Mouse (Mus musculus): ENCODE results near the gene Gtf2i. TPM values are rescaled to one million over a fixed set of nuclear protein-coding genes. Genes with fewer than 3 reads are reported as not detected.
A peak's percentile ranks its signal among the peaks of the same experiment; 100 is the strongest.

Gtf2i gene
- polyA plus RNA-seq, 1 experiment from 2014 or later: 225 TPM

GRCm38 (mm10) chr5:134321699-134322098 lies 7.1 kb upstream of the Gtf2i start:
- H3K4me2 ChIP-seq: no peak overlapping the region
- H3K27ac ChIP-seq: peak overlapping the region; percentile 66; the same call in 1 of the 2 replicates
- no peak overlapping the region for H3K4me3 ChIP-seq
- H3K27me3 ChIP-seq: no peaks in the 10 kb centered on the region
- H3K9ac ChIP-seq: no peak overlapping the region
- H3K36me3 ChIP-seq: no peaks in the 10 kb centered on the region
- H3K9me3 ChIP-seq: no peaks in the 10 kb centered on the region
- WGBS: 45% methylated on average over 7 of the region's 7 CpGs
- ATAC-seq (ENCODE audit: insufficient number of reproducible peaks, insufficient read depth, low FRiP score, low TSS enrichment, low read depth): no peak
- H3K4me1 ChIP-seq: peaks cover 17% of the 10 kb centered on the region

GRCm38 (mm10) chr5:134318903-134319302 lies 4.3 kb upstream of the Gtf2i start:
- Histone ChIP-seq H3K36me3 (no peaks in the 10 kb centered on the region), H3K27me3 (no peaks in the 10 kb centered on the region), H3K27ac (no peak overlapping the region), H3K4me1 (peaks cover 24% of the 10 kb centered on the region), H3K9me3 (no peaks in the 10 kb centered on the region), H3K4me2 (no peak overlapping the region), H3K9ac (no peak overlapping the region), H3K4me3 (no peak overlapping the region)
- 73% methylated on average over 6 of the region's 6 CpGs for WGBS
- ATAC-seq (ENCODE audit: insufficient number of reproducible peaks, insufficient read depth, low FRiP score, low TSS enrichment, low read depth): no peak

- WGBS: 47% methylated on average over 7 of the region's 7 CpGs
- no peaks in the 10 kb centered on the region for H3K36me3 ChIP-seq
- no peaks in the 10 kb centered on the region for H3K9me3 ChIP-seq
- no peak for ATAC-seq (ENCODE audit: insufficient number of reproducible peaks, insufficient read depth, low FRiP score, low TSS enrichment, low read depth)
- peak overlapping the region; percentile 74; the same call in 1 of the 2 replicates for H3K4me2 ChIP-seq
- H3K9ac ChIP-seq: peak overlapping the region; percentile 80; the same call in 1 of the 2 replicates
- peak overlapping the region; percentile 100 for H3K27ac ChIP-seq
- no peaks in the 10 kb centered on the region for H3K27me3 ChIP-seq
- H3K4me1 ChIP-seq: peaks cover 26% of the 10 kb centered on the region
- no peak overlapping the region for H3K4me3 ChIP-seq
These were observed 2.2 kb upstream of the Gtf2i start for GRCm38 (mm10) chr5:134316721-134317120.

- ATAC-seq (ENCODE audit: insufficient number of reproducible peaks, insufficient read depth, low FRiP score, low TSS enrichment, low read depth): no peak
- WGBS: under 1% methylated on average over 25 of the region's 25 CpGs
- H3K9me3 ChIP-seq: no peaks in the 10 kb centered on the region
- H3K4me3 ChIP-seq: peak overlapping the region; percentile 82
- H3K36me3 ChIP-seq: peaks cover under 1% of the 10 kb centered on the region
- H3K27ac ChIP-seq: peak overlapping the region; percentile 100
- H3K27me3 ChIP-seq: no peaks in the 10 kb centered on the region
- H3K4me1 ChIP-seq: peaks cover 32% of the 10 kb centered on the region
- peak overlapping the region; percentile 80 for H3K9ac ChIP-seq
- H3K4me2 ChIP-seq: peak overlapping the region; percentile 74
These were observed 1.2 kb upstream of the Gtf2i start for GRCm38 (mm10) chr5:134315623-134316350.

- peak overlapping the region; percentile 100 for H3K27ac ChIP-seq
- peak overlapping the region; percentile 99 for H3K9ac ChIP-seq
- ATAC-seq (ENCODE audit: insufficient number of reproducible peaks, insufficient read depth, low FRiP score, low TSS enrichment, low read depth): peak; percentile 15
- under 1% methylated on average over 59 of the region's 64 CpGs for WGBS
- no peaks in the 10 kb centered on the region for H3K9me3 ChIP-seq
- no peaks in the 10 kb centered on the region for H3K27me3 ChIP-seq
- peaks cover 40% of the 10 kb centered on the region for H3K4me1 ChIP-seq
- peaks cover 17% of the 10 kb centered on the region for H3K36me3 ChIP-seq
- peak overlapping the region; percentile 82 for H3K4me3 ChIP-seq
- peak overlapping the region; percentile 78 for H3K4me2 ChIP-seq
These were observed 389 bp downstream of the Gtf2i start for GRCm38 (mm10) chr5:134314068-134314674.

- Histone ChIP-seq H3K27ac (peak overlapping the region; percentile 100), H3K4me1 (peaks cover 40% of the 10 kb centered on the region), H3K4me2 (peak overlapping the region; percentile 78), H3K9me3 (no peaks in the 10 kb centered on the region), H3K4me3 (peak overlapping the region; percentile 82), H3K27me3 (no peaks in the 10 kb centered on the region), H3K36me3 (peaks cover 20% of the 10 kb centered on the region), H3K9ac (peak overlapping the region; percentile 99)
- peak; percentile 78 for ATAC-seq (ENCODE audit: insufficient number of reproducible peaks, insufficient read depth, low FRiP score, low TSS enrichment, low read depth)
- WGBS: under 1% methylated on average over 68 of the region's 68 CpGs
These were observed 1.0 kb downstream of the Gtf2i start for GRCm38 (mm10) chr5:134313451-134314067.

GRCm38 (mm10) chr5:134312691-134313450 lies 1.7 kb downstream of the Gtf2i start:
- ATAC-seq (ENCODE audit: insufficient number of reproducible peaks, insufficient read depth, low FRiP score, low TSS enrichment, low read depth): no peak
- H3K27ac ChIP-seq: peak overlapping the region; percentile 100
- no peaks in the 10 kb centered on the region for H3K27me3 ChIP-seq
- peaks cover 27% of the 10 kb centered on the region for H3K36me3 ChIP-seq
- peak overlapping the region; percentile 82 for H3K4me3 ChIP-seq
- peaks cover 40% of the 10 kb centered on the region for H3K4me1 ChIP-seq
- H3K9me3 ChIP-seq: no peaks in the 10 kb centered on the region
- H3K9ac ChIP-seq: peak overlapping the region; percentile 99
- WGBS: 3% methylated on average over 19 of the region's 19 CpGs
- H3K4me2 ChIP-seq: peak overlapping the region; percentile 78

- Histone ChIP-seq H3K4me2 (peak overlapping the region; percentile 78), H3K9ac (peak overlapping the region; percentile 99), H3K27me3 (no peaks in the 10 kb centered on the region), H3K4me1 (peaks cover 41% of the 10 kb centered on the region), H3K27ac (peak overlapping the region; percentile 100), H3K36me3 (peaks cover 36% of the 10 kb centered on the region), H3K4me3 (peak overlapping the region; percentile 82), H3K9me3 (no peaks in the 10 kb centered on the region)
- 65% methylated on average over 6 of the region's 6 CpGs for WGBS
- no peak for ATAC-seq (ENCODE audit: insufficient number of reproducible peaks, insufficient read depth, low FRiP score, low TSS enrichment, low read depth)
These were observed 2.6 kb downstream of the Gtf2i start for GRCm38 (mm10) chr5:134311894-134312411.

GRCm38 (mm10) chr5:134310201-134310600 lies 4.4 kb downstream of the Gtf2i start:
- no peak for ATAC-seq (ENCODE audit: insufficient number of reproducible peaks, insufficient read depth, low FRiP score, low TSS enrichment, low read depth)
- Histone ChIP-seq H3K9ac (no peak overlapping the region), H3K36me3 (peaks cover 54% of the 10 kb centered on the region), H3K27me3 (no peaks in the 10 kb centered on the region), H3K4me3 (no peak overlapping the region), H3K9me3 (no peaks in the 10 kb centered on the region), H3K4me2 (no peak overlapping the region), H3K4me1 (peaks cover 33% of the 10 kb centered on the region), H3K27ac (0 out of 2 replicates have a peak overlapping the region, but pooled peaks have one; percentile 1)
- WGBS: 93% methylated on average over 9 of the region's 9 CpGs

- Histone ChIP-seq H3K4me2 (no peak overlapping the region), H3K4me1 (peaks cover 39% of the 10 kb centered on the region), H3K4me3 (no peak overlapping the region), H3K27ac (no peak overlapping the region), H3K27me3 (no peaks in the 10 kb centered on the region), H3K9ac (no peak overlapping the region), H3K9me3 (no peaks in the 10 kb centered on the region), H3K36me3 (peaks cover 60% of the 10 kb centered on the region)
- WGBS: 100% methylated on average over 1 of the region's 1 CpGs
- ATAC-seq (ENCODE audit: insufficient number of reproducible peaks, insufficient read depth, low FRiP score, low TSS enrichment, low read depth): no peak
These were observed 5.2 kb downstream of the Gtf2i start for GRCm38 (mm10) chr5:134309345-134309744.

- peaks cover 16% of the 10 kb centered on the region for H3K4me1 ChIP-seq
- no peak overlapping the region for H3K4me3 ChIP-seq
- peak overlapping the region; percentile 18; the same call in 1 of the 2 replicates for H3K27ac ChIP-seq
- H3K36me3 ChIP-seq: peaks cover 92% of the 10 kb centered on the region
- 41% methylated on average over 6 of the region's 6 CpGs for WGBS
- H3K9ac ChIP-seq: 0 out of 2 replicates have a peak overlapping the region, but pooled peaks have one; percentile 28
- peak overlapping the region; percentile 11; the same call in 1 of the 2 replicates for H3K4me2 ChIP-seq
- ATAC-seq (ENCODE audit: insufficient number of reproducible peaks, insufficient read depth, low FRiP score, low TSS enrichment, low read depth): no peak
- peaks cover 2% of the 10 kb centered on the region; the same call in 1 of the 2 replicates for H3K9me3 ChIP-seq
- H3K27me3 ChIP-seq: no peaks in the 10 kb centered on the region
These were observed 9.9 kb downstream of the Gtf2i start for GRCm38 (mm10) chr5:134304639-134305038.

All from embryonic facial prominence, embryonic 13.5 days (tissue).